Mouse (Mus musculus) mature B cell (primary cell): ENCODE results near the gene Gm28635.

Source experiments
- in situ Hi-C: fragments of 300-500 bp; cut with MboI; formaldehyde crosslinking; loops from 2 replicates; pipeline ENCODE4 v1.14.3; 2019

Gm28635 gene

DNA sequence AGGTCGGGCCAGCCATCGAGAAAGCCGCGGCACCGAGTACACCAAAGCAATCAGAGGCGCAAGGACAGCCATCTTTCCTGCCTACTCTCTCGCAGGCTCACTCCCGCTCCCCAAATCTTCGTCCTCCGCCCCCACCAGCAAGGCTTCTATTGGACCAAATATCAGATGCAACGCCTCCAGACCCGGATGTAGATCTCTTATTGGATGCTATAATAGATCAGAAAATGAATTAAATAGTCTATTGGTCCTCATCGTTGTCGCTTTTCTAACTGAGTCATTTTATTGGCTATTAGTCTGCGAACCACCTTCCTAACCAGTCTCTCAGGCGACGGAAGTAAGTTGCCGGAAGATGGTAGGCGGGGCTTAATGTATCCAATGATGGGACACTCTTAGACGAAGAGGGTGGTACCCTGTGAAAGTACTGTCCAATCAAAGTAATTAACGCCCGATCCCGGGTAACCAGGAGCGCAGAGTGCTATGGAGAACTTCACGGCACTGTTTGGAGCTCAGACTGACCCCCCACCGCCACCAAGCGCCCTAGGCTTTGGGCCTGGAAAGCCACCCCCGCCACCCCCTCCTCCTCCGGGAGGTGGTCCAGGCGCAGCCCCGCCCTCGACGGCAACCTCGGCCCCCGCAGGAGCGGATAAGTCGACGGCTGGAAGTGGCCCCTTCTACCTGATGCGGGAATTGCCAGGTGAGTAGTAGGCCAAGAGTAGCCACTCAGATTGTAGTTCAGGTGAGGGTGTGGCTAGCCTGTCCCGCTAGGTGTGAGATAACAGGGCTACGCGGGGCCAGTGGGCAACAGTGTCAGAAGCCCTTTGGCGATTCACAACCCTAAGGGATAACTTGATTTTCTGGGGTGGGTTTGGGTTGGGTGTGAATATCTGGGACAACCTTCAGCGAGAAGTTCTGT lies at the start of gene Gm28635, which contains the start of gene Med19:
Gm28635 (minus strand) TSS at position 74 of the 913 bp plus-strand sequence.
Med19 (plus strand) TSS at position 435 of the 913 bp plus-strand sequence.
- in situ Hi-C loops = no loop called here

DNA sequence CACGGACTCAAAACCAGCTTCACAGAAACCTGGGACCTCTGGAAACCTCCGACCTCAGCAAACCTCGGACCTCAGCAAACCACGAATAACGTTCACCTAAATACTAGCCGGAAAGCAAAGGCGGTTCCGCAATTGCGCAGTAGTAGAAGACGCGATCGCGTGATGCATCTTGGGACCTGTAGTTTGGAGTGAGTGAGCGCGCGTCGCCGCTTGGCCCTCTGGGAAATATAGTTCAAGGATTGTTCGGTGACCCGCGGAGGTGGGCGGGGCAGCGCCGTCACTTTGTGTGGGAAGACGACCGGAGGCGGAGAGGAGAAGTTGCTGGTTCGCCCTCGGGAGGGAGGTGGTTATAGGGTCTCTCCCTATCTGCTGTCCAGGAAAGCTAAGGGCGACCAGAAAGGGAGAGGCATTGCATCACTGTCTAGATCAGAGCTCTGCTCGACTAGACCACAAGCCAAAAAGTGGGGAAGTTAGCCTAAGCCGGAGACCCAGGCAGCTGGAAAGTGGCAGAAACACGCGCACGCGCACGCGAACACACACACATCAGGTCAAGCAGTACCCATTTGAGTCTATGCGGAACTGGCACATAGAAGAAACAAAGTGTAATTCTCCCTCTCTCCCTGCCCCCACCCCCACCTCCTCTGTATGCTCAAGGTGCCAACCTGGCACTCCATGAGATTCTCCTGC lies 49.5 kb upstream of the Gm28635 start, which contains the start of gene Clp1:
Clp1 (minus strand) TSS at position 179 of the 687 bp plus-strand sequence.
- in situ Hi-C loops = no loop called here

DNA sequence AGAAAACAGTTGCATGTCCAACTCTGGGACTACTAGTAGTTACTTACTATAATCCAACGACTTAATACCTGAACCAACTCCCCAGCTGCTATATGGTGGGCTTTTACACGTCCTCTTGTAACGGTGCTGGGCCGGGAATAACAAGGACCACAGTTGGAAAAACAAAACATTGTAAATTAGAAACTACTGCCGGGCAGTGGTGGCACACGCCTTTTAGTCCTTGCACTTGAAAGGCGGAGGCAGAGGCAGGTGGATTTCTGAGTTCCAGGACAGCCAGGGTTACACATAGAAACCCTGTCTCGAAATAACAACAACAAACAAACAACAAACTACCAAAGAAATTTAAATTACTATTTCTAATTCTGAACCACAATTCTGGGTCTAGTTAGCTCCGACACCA lies 48.9 kb upstream of the Gm28635 start:
- in situ Hi-C loops = no loop called here

DNA sequence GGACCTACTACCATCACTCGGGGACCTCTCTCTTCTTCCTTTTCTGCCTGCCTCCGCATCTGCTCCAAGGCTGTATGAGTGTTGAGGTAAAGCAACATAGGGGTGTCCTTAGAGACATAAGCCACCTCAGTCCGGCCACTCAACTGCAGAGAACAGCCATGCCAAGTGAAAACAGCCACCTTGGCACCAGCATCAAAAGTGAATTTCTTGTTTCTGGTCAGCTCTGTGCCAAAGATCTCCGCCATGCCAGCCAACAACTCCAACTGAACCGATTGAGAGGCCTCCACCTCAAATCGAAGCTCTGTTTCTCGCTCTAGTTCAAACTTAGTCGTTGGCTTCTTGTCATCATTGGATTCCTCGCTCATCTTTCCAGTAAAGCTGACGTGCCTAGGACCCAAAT lies 47.9 kb upstream of the Gm28635 start:
- in situ Hi-C loops = no loop called here

DNA sequence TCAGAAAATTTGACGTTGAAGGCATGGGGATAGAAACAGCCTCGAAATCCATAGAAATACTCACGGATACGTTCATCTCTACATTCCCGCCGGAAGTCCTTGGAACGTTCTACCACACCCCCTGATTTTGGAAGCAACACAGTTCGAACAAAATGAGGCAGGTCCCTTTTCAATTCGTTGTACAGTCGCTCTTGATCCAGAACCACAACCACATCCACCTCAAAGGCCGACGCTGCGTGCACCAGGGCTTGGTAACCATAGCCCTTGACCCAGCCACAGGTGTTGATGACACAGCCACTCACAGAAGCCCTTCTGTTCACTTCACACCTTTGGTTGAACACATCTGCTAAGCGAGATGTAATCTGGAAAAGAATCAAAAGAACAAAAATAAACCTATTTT lies 46.0 kb upstream of the Gm28635 start:
- in situ Hi-C loops = no loop called here

DNA sequence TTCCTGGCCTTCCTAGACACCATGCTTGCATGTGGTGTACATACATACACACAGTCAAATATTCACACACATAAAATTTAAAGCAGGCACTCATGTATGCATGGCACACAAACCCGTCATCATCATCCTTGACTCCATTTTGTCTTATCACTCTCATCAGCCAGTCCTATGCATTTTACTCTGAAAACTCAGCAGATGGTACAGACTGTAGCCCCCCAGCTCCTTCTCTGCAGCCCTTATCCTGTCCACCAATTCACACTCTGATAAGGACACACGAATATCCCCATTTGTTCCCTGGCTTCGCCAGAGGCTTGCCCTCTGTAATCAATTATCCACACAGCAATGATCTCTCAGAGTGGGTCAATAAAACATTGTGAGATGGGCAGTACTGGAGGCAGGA lies 43.3 kb upstream of the Gm28635 start:
- in situ Hi-C loops = no loop called here

DNA sequence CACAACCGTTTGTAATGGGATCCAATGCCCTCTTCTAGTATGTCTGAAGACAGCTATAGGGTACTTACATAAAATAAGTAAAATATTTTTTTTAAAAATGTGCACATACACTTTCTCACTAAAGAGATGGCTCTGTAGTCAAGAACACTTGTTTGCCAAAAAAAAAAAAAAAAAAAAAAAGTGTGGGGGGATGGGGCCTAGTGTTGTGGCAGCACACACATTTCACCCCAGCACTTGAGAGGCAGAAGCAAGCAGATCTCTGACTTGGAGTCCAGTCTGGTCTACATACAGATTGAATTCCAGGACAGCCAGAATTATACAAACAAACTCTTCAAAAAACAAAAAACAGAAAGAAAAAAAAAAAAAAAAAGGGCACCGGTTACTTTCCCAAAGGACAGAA lies 42.9 kb upstream of the Gm28635 start:
- in situ Hi-C loops = no loop called here

DNA sequence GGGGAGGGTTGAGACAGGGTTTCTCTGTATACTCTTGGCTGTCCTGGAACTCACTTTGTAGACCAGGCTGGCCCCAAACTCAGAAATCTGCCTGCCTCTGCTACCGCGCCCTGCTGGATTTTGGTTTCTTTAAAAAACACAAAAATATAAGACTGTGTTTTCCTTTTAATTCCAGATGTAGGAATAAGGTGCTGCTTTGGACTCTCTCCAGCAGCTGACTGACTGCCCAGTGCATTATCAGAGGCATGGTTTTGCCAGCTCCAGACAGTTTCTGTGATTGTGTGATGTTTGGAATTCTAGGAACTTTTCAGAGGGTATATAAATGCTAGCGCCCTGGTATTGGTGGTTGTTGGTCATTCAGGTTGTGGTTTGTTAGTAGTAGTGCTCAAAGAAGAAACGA lies 39.5 kb upstream of the Gm28635 start:
- in situ Hi-C loops = no loop called here

DNA sequence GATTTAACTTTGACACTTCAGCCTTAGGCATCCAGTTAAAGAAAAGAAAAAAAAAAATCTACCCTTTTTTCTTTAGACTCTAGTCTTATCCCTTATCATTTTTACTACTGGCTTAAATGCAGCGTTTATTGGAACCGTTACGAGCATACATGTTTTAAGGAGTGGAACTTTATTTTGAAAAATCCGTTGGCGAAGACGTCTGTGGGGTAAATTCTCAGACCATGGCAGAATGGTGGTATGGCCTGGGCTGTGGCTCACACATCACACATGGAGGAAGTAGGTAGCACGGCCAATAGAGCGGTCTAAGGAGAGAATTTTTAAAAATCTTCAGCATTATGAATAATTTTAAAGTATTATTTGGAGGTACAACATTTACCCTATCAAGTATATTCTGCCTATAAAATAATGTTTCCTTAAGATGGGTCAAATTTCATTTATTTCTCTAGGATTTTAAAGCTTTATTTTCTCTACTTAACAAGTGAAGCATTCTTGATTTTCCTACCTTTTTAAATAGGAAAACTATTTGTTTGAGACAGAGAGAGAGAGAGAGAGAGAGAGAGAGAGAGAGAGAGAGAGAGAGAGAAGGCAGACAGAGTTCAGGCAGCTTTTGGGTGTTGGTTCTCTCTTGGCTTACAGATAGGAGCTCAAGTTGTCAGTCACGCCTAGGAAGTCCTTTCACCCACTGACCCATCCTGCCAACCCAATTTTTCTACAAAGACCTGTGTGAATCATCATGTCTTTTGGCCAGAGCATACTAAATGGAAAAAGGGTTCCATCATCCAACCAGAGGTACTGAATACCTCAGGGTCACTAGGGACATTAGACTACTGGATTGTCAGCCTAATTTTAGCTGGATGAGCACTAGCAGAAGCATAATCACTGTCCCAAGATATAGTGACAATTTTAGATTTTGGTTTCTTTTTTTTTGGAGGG lies 38.8 kb upstream of the Gm28635 start:
- in situ Hi-C loops = no loop called here

DNA sequence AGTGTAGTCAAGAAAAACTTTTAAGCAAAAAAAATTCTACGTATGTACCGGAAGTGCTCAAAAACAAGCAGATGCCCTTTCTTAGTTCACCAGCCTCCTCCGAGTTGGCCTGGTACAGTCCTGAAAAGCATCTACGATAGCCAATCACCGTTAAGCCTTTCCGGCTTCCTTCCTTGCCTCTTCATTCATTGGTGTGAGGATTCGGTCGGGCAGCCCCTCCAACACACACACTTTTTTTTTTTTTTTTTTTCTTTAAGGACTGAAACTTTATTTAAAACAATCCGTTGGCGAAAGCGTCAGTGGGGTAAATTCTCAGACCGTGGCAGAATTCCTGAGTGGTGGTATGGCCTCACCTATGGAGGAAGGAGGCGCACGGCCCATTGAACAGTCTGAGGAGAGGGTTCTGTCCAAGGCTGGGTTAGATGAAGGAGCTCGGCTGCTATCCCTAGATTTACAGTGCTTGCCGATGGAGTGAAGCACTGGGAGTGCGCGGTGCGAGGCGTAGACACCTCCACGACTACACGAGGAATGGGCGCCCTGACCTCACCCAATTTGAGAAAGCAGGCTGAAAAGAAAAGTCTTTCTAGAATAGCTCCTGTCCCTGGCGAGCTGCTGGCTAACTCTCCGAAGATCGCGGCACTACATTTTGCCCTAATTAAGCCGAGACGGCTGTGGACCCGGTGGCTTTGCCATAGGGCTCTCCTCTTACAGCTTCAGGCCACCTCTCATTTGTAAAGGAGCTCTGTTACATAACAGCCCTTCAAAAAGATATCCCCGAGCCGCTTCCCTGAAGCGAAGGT lies 37.9 kb upstream of the Gm28635 start:
- in situ Hi-C loops = no loop called here

DNA sequence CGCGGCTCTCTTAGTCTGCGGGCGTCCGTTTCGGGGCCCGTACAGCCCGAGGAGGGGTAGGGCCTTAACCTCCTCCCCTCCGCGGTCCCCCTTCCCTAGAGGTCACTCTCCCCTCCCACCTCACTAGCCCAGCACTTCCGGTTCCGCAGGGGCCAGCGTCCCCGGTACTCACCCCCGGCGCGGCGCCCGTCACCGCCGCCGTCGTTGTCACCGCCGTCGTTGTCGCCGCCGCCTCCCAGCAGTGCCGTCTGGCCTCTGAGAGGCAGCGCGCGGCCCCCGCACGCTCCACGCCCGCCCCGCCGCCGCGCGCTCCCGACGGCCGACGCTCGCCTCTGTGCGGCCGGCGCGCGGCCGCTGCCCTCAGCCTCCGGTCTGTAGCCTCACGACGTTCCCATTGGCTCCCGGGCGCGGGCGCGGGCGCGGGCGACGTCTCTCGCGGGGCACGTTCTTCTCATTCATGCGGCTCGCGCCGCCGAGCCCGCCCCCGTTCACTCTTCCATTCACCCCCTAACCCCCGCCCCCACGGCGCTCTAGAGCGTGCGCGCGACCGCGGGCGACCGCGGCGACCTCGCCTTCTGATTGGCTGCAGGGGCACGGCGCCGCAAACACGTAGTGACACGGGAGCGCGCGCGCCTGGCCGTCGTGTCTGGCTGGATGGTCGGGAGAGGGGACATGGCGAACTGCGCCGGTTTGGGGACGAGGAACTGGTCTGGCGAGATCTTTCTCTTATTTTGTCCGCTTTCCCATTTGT lies 37.1 kb upstream of the Gm28635 start, which contains the start of gene Zdhhc5:
Zdhhc5 (minus strand) TSS at position 370 of the 751 bp plus-strand sequence.
- in situ Hi-C loops = no loop called here

DNA sequence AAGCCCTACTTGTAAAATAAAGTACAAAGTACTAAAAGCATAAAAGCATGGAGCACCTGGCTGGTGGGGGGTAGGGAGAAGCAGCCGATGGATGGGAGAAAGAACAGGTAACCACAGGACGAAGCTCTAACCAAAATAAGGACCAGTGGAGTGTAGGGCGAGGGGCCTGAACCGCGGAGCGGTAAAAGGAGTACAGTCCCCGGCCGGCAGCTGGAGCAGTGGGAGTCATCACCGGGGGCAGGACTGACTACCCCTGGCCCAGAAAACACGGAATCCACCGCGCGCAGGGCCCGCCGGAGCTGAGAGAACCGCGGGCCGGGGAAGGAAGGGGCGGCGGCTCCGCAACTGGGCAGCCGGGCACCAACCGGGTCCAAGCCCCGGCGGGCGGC lies 36.6 kb upstream of the Gm28635 start:
- in situ Hi-C loops = no loop called here

DNA sequence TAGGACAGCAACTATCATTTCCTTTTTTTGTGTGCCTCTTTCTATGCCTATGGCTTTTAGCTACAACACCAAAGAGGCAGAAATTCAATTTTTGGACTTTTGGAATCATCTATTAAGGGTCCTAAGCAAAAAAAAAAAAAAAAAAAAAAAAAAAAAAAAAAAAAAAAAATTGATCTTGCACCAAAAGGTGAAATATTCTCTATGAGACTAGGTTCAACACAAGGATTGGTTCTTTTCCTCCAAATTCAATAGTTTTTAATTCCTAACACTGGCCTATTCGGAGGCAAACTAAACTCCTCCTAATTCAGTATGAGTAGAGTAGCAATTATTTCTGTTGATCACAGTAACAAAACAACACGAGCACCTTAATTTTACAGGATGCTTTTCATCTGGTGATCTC lies 34.1 kb upstream of the Gm28635 start:
- in situ Hi-C loops = no loop called here

DNA sequence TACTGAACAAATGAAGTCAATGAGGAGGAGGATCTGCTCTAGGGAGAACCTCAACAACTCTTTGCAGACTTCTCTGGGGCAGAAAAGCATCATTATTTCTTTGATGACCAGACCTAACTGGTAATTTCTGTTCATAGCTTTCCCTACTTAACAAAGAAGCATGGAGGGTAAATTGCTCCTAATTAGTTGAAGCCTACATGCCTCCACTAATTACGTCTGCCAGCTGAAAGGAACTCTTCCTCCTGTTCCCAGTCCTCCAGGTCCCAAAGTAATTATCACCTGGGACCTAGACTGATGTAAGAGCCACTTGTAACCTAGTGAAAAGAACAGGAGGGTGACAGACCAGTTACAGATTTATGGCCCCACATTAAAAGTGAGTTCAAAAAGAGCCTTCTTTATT lies 29.7 kb upstream of the Gm28635 start:
- in situ Hi-C loops = no loop called here

DNA sequence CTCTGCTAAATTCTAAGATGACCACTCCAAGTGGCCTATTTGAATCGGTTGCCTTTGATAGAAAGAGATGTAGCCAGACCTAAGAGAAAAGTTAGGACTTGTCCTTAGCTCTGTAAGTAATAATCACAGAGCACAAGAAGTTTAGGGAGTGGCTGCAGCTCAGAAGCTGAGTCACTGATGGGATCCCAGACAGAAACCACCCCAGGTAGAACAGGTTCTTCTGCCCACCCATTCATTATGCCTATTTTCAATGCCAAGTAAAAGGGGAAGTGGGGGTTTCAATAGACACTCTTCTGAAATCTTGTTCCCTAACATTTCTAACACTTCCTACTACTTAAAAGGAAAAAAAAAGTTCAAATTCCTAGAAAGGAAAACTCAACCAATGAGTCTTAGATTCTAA lies 27.5 kb upstream of the Gm28635 start:
- in situ Hi-C loops = no loop called here

DNA sequence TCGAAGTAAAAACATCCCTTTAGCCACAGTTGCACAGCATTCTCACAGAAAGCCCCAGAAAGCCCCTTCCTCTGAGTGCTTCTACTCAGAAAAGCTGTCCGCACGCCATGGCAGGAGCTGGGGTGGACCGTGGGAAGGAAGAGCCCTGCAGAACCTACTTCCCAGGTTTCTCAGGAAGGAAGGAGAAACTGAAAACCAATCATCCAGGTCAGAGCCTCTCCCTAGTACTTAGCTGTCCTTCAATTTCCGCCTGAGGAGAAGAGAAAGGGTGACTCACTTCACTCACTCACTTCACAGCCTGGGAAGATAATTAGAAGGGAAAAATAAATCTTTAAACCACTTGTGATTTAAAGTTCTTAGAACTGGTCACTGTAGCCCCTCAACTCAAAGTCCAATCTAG lies 26.5 kb upstream of the Gm28635 start:
- in situ Hi-C loops = no loop called here

DNA sequence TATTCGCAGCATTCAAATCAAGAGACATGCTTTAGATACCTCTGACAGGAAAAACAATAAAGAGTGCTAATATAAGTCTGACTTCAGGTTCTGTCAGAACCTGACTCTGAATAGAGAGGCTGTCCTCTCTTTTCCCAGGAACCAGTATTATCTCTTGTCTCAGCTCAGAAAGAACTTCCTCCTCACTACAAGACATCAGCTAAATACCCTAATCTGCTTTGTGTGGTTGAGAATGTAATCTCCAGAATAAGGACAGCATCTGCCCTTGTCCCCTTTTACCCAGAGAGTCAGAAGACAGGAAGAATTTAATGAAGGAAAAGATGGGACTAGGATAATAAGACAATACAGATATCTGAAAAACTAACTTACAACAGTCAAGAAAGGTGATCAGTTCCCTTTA lies 25.7 kb upstream of the Gm28635 start:
- in situ Hi-C loops = no loop called here

DNA sequence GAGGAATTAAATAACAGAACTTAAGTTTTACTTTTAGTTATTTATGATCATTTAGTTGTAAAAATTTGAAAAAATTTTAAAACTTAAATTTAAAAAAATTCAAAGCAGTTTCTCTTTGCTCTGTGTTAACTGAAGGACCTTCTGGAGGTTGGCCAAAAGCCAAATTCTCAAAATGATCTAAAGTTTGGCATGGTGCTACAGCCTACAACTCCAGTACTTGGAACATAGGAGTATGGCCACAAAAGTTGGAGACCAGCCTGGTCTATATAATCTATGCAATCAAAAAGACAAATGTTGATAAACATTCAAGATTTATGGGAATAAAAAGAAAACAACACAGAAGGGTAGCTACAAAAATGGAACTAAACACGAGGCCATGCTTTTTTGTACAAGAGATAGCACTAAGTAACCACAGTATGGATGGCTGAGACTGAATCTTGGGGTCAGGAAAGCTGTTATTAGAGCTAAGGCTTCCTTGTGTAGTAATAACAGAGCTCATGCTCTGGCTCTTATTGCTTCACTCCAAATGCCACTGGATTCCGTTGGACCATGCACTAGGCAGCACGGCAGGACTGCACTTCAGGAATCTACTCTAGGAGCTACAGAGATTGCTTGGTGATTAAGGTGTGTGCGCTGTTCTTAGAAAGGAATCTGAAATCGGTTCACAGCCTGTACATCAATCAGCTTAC lies 17.3 kb upstream of the Gm28635 start:
- in situ Hi-C loops = no loop called here

DNA sequence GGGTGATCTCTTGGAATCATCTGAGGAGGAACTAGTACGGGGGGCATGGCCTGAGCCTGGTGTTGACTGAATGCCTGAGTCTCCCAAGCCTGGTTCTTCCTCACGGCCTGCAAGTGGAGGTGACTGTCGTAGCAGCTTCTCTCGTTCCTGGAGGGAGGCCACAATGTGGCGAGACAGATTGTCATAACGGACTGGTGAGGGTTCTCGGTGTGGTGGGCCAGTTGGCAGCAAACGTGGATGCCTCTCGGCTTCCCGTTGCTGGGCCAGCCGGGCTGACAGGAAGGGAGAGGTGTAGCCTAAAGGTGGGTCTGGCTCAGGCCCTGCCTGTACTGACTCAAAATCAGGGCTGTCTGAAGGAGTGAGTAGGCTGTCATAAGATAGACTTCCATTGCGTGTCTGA lies 12.2 kb upstream of the Gm28635 start:
- in situ Hi-C loops = no loop called here
